Mouse (Mus musculus): ENCODE results near the gene Gm5767.

DNA sequence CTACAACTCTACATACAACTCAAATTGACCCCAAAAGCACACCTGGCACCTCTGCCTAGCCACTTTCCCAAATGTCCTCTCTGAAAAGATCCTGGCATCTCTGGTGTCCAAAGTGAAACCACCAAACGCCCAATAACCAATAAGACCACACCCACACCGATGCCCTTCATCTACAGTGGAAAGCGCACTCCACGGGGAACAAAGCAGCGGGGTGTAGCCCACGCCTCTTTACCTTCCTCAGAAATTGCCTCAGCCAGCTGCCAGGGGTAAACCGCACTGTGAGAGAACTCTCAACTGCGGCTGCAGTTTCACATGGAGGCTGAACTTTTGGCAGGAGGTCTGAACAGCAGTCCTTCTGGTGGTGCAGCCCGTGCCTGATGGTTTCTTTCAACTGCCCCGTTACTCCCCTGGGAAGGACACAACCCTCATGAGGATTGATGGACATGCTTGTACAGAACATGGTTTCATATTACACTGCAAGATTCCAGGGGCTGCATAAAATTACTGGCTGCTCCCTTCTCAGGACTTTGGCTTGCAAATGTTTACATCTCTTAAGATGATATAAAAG, 35.0 kb downstream of the Gm5767 start:
- TF ChIP-seq POLR2A (IDR thresholded peaks at IDR 0.05; ENCODE audit: low read depth, low read length) (no peak), CTCF (IDR thresholded peaks at IDR 0.05; ENCODE audit: extremely low read depth, insufficient read depth, insufficient read length, insufficient replicate concordance) (no peak)

All from spleen, adult 2 months (tissue).